1 mouse cellular context compared by ENCODE assay signal in genomic region chr3:87322557-87322956, GRCm38 (mm10).
TF ChIP-seq lines count a peak whose summit lies in the region.

No protein-coding gene starts in this region.

TF ChIP-seq in CH12.LX, 34 proteins besides CTCF, POLR2A, EP300 and RAD21 (continued from another document):
- TF ChIP-seq SIN3A (IDR thresholded peaks at IDR 0.05; ENCODE audit: low read length) (no peak), MEF2A (IDR thresholded peaks at IDR 0.05; ENCODE audit: borderline replicate concordance, low read depth, low read length) (no peak), ELF1 (IDR thresholded peaks at IDR 0.05; ENCODE audit: low read depth, low read length) (0 out of 2 replicates have a peak, but pooled peaks have one; percentile 36)
